Mouse (Mus musculus) cerebellum, adult 2 months (tissue): Measurements from ENCODE around the gene Adad1.

Experiments used
- CTCF ChIP-seq: fragments of 200-500 bp; IDR thresholded peaks from 2 replicates; pipeline ENCODE4 v1.5.1; 2011; ENCODE audit warnings: low read depth, mild to moderate bottlenecking, control low read depth, low read length, moderate library complexity, borderline replicate concordance; ENCODE audit not compliant: insufficient read depth
- POLR2A ChIP-seq: fragments of 200-500 bp; IDR thresholded peaks from 2 replicates; pipeline ENCODE4 v1.6.1; 2011; ENCODE audit warnings: low read length, control low read depth, borderline replicate concordance; ENCODE audit not compliant: insufficient read depth

GRCm38 (mm10) chr3:37037979-37038378, 25.3 kb upstream of the Adad1 start:
- TF ChIP-seq CTCF = no peak
- TF ChIP-seq POLR2A = no peak
